ENCODE assay signal across 8 mouse cellular contexts in genomic region chr3:35088241-35089080, GRCm38 (mm10).
DNase-seq lines count a peak whose midpoint lies in the region; ATAC-seq and TF ChIP-seq lines count a peak whose summit lies in the region.
"Had no signal": no experiment of that assay in that cellular context is flagged by ENCODE, and none has a peak within 500 bp of the region (broad histone marks: within the 10 kb centered on the region; RNA-seq: fewer than 3 reads in every experiment).

No protein-coding gene starts in this region.

- H3K4me1 ChIP-seq in E14TG2a.4 (replicated peaks; ENCODE audit: low read depth, low read length), result peaks cover 40% of the 10 kb centered on the region
- H3K4me1 ChIP-seq in cerebellum, adult 2 months (ENCODE audit: control insufficient read depth, insufficient read depth, low read length), result no peaks in the 10 kb centered on the region
- no peaks in the 10 kb centered on the region for H3K4me1 ChIP-seq in liver, embryonic 11.5 days (replicated peaks; ENCODE audit: control insufficient read depth, insufficient read depth, low read length)
- H3K4me1 ChIP-seq: liver, embryonic 15.5 days had no signal

- no peaks in the 10 kb centered on the region for H3K27me3 ChIP-seq in E14TG2a.4 (ENCODE audit: insufficient read depth, low read length)
- no peaks in the 10 kb centered on the region; the same call in 1 of the 2 replicates for H3K27me3 ChIP-seq in cerebellum, adult 2 months (ENCODE audit: control insufficient read depth, insufficient read depth, low read length)
- no peaks in the 10 kb centered on the region for H3K27me3 ChIP-seq in liver, embryonic 11.5 days (replicated peaks; ENCODE audit: control insufficient read depth, insufficient read depth, low read length)
- H3K27me3 ChIP-seq: liver, embryonic 15.5 days had no signal

- H3K9me3 ChIP-seq in E14TG2a.4 (ENCODE audit: low read length), result no peaks in the 10 kb centered on the region
- no peaks in the 10 kb centered on the region; the same call in 1 of the 2 replicates for H3K9me3 ChIP-seq in liver, embryonic 11.5 days (ENCODE audit: control insufficient read depth, low read length)
- H3K9me3 ChIP-seq: liver, embryonic 15.5 days had no signal

- H3K4me3 ChIP-seq in E14TG2a.4 (replicated peaks; ENCODE audit: low read length), result peak overlapping the region; percentile 29; the same call in 1 of the 2 replicates
- no peak overlapping the region for H3K4me3 ChIP-seq in cerebellum, adult 2 months (replicated peaks; ENCODE audit: insufficient read depth, low read depth, low read length)
- no peak overlapping the region for H3K4me3 ChIP-seq in liver, embryonic 11.5 days (ENCODE audit: low read depth, low read length)
- H3K4me3 ChIP-seq: liver, embryonic 15.5 days had no signal

- ATAC-seq in liver, embryonic 11.5 days (replicated peaks; ENCODE audit: low FRiP score), result no peak
- no peak for ATAC-seq in megakaryocyte, adult 5-6 weeks (ENCODE audit: poor library complexity, severe bottlenecking)

- no peaks in the 10 kb centered on the region for H3K36me3 ChIP-seq in E14TG2a.4 (ENCODE audit: insufficient read depth, low read length)
- H3K36me3 ChIP-seq in liver, embryonic 11.5 days (ENCODE audit: control insufficient read depth, insufficient read depth, low read length), result no peaks in the 10 kb centered on the region
- H3K36me3 ChIP-seq: liver, embryonic 15.5 days had no signal

- H3K9ac ChIP-seq in liver, embryonic 11.5 days (ENCODE audit: low read depth, low read length), result no peak overlapping the region
- H3K9ac ChIP-seq: liver, embryonic 15.5 days had no signal

- 0 out of 2 replicates have a peak overlapping the region, but pooled peaks have one; percentile 30 for H3K27ac ChIP-seq in cerebellum, adult 2 months (ENCODE audit: insufficient read depth, low read length)
- no peak overlapping the region for H3K27ac ChIP-seq in liver, embryonic 11.5 days (ENCODE audit: low read depth, low read length)
- H3K27ac ChIP-seq: liver, embryonic 15.5 days had no signal

- peak; percentile 15 to 45 for DNase-seq in cerebellum, adult 2 months
- peak; percentile 60 to 65 for DNase-seq in frontal cortex, postnatal 10 days (ENCODE audit: low spot score in 2 of 2)
- peak; percentile 64 to 68 for DNase-seq in left cerebral cortex, postnatal 14 days (ENCODE audit: low spot score in 2 of 2)
- peak; percentile 83 to 89 for DNase-seq in right cerebral cortex, postnatal 10 days (ENCODE audit: low spot score in 2 of 2)
- DNase-seq in liver, embryonic 11.5 days (ENCODE audit: low spot score), result no peak

- intact Hi-C loops in left cerebral cortex, postnatal 14 days (cut with DNase I), result no loop called here

- no peak overlapping the region for H3K4me2 ChIP-seq in liver, embryonic 11.5 days
- H3K4me2 ChIP-seq: liver, embryonic 15.5 days had no signal

- WGBS in cerebellum, adult 2 months, result 44% methylated on average over 19 of the region's 19 CpGs
- WGBS in liver, embryonic 11.5 days, result 69% methylated on average over 19 of the region's 19 CpGs

- TF ChIP-seq POLR2A in cerebellum, adult 2 months (IDR thresholded peaks at IDR 0.05; ENCODE audit: borderline replicate concordance, insufficient read depth, low read length), result no peak

- TF ChIP-seq CTCF in E14TG2a.4 (conservative IDR thresholded peaks at IDR 0.05; ENCODE audit: low read length), result no peak
- TF ChIP-seq CTCF in cerebellum, adult 2 months (IDR thresholded peaks at IDR 0.05; ENCODE audit: borderline replicate concordance, insufficient read depth, low read depth, low read length), result no peak
